Mouse (Mus musculus) hindbrain, embryonic 14.5 days (tissue): ENCODE results near the gene Fndc8. TPM values are rescaled to one million over a fixed set of nuclear protein-coding genes. Genes with fewer than 3 reads are reported as not detected.

Experiments used
- ATAC-seq: fragments of 200-750 bp; cut with Nextera tagmentation; 2 replicates; pipeline ENCODE4 v1.8.0; 2017; ENCODE audit warnings: moderate number of reproducible peaks, mild to moderate bottlenecking, moderate TSS enrichment, moderate library complexity; ENCODE audit not compliant: low FRiP score
- DNase-seq: peaks from one replicate; pipeline ENCODE4 v3.0.0-alpha.2; 2015; ENCODE audit warnings: low spot score
- H3K27ac ChIP-seq: fragments of 300-500 bp; sonication (generic); 2 replicates; pipeline ENCODE4 v1.5.1; 2014; ENCODE audit warnings: mild to moderate bottlenecking, moderate library complexity
- H3K27me3 ChIP-seq: fragments of 300-500 bp; sonication (generic); 2 replicates; pipeline ENCODE4 v1.6.1; 2014; ENCODE audit warnings: mild to moderate bottlenecking, low read length, mixed read lengths; ENCODE audit not compliant: control insufficient read depth, insufficient read depth
- H3K36me3 ChIP-seq: fragments of 300-500 bp; sonication (generic); replicated peaks from 2 replicates; pipeline ENCODE4 v1.6.1; 2014; ENCODE audit not compliant: control insufficient read depth, insufficient read depth
- H3K4me1 ChIP-seq: fragments of 300-500 bp; sonication (generic); replicated peaks from 2 replicates; pipeline ENCODE4 v1.6.1; 2014; ENCODE audit warnings: antibody characterized with exemption, low read length, mixed read lengths; ENCODE audit not compliant: control insufficient read depth, insufficient read depth
- H3K4me2 ChIP-seq: fragments of 300-500 bp; sonication (generic); replicated peaks from 2 replicates; pipeline ENCODE4 v1.6.1; 2014; ENCODE audit warnings: mild to moderate bottlenecking, moderate library complexity
- H3K4me3 ChIP-seq: fragments of 300-500 bp; sonication (generic); replicated peaks from 2 replicates; pipeline ENCODE4 v1.5.1; 2014; ENCODE audit warnings: mild to moderate bottlenecking, low read length
- H3K9ac ChIP-seq: fragments of 300-500 bp; sonication (generic); 2 replicates; pipeline ENCODE4 v1.6.1; 2014
- H3K9me3 ChIP-seq: fragments of 300-500 bp; sonication (generic); 2 replicates; pipeline ENCODE4 v1.6.1; 2016; ENCODE audit warnings: low read length; ENCODE audit not compliant: control insufficient read depth
- WGBS: fragments of 180-500 bp; shearing (Covaris S2); extraction: QIAGEN DNeasy Blood & Tissue Kit; methylation state at CpG from one replicate; pipeline ENCODE4 v1.1.7; 2014; 5-methylcytosine and 5-hydroxymethylcytosine counted together
- polyA plus RNA-seq: library from polyadenylated mRNA; unstranded; fragments of >200 nt; fragmentation: Nextera tagmentation; extraction: Ambion mirVana; gene quantifications from 2 replicates; pipeline ENCODE4 v1.2.1, GENCODE M21; 2014

Gene Fndc8
- polyA plus RNA-seq, 1 experiment from 2014 or later: 0.37 TPM

DNA sequence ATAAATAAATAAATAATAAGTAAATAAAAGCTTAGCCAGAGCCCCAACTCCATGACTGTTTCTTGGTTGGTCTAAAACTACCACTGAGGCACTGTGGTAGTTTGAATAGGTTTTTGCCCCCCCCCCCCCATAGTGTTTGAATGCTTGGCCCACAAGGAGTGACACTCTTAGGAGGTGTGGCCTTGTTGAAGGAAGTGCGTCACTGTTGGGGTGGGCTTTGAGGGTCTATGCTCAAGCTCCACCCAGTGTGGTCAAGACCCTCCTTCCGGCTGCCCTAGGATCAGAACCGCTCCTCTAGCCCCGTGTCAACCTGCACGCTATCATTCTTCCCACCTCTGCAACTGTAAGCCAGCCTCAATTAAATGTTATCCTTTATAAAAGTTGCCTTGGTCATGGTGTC lies 16.3 kb upstream of the Fndc8 start:
- no peak for ATAC-seq
- Histone ChIP-seq H3K36me3 (peaks cover 7% of the 10 kb centered on the region; the same call in 1 of the 2 replicates), H3K4me1 (no peaks in the 10 kb centered on the region; the same call in 1 of the 2 replicates), H3K4me2 (no peak overlapping the region), H3K4me3 (no peak overlapping the region), H3K9me3 (no peaks in the 10 kb centered on the region), H3K27ac (no peak overlapping the region), H3K9ac (no peak overlapping the region), H3K27me3 (no peaks in the 10 kb centered on the region)
- WGBS: 93% methylated on average over 5 of the region's 5 CpGs
- no peak for DNase-seq

DNA sequence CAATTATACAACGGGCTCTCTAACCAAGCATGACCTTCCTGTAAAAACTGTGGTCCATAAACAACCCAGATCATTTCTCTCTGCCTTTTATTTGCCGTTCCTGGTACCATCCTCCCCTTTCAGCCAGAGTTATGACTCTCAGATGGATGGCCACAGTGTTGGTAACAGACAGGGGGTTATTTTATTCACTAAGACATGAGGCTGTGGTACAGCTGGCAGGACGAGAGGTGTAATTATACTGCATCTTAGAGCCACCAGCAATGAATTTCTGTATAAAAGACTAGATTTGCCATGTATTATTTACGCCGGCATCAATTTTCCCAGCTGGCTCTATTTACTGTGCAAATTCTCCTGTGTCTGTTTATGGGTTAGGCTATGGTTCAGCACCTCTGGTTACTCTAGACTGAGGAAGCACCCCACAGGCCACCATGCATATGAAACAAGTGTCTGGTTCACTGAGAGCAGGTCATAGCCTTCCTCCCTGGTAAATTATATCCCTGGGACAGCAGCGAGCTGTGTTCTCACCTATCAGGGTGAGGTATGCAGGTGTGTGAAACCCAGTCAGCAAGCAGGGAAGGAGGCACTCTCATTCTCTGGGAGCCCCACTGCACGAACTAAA lies 14.1 kb upstream of the Fndc8 start:
- DNase-seq: no peak
- H3K4me3 ChIP-seq: no peak overlapping the region
- no peaks in the 10 kb centered on the region for H3K27me3 ChIP-seq
- H3K36me3 ChIP-seq: peaks cover 7% of the 10 kb centered on the region; the same call in 1 of the 2 replicates
- no peak overlapping the region for H3K27ac ChIP-seq
- no peak for ATAC-seq
- no peak overlapping the region for H3K9ac ChIP-seq
- no peaks in the 10 kb centered on the region for H3K9me3 ChIP-seq
- no peaks in the 10 kb centered on the region for H3K4me1 ChIP-seq
- H3K4me2 ChIP-seq: no peak overlapping the region
- WGBS: 80% methylated on average over 7 of the region's 7 CpGs

DNA sequence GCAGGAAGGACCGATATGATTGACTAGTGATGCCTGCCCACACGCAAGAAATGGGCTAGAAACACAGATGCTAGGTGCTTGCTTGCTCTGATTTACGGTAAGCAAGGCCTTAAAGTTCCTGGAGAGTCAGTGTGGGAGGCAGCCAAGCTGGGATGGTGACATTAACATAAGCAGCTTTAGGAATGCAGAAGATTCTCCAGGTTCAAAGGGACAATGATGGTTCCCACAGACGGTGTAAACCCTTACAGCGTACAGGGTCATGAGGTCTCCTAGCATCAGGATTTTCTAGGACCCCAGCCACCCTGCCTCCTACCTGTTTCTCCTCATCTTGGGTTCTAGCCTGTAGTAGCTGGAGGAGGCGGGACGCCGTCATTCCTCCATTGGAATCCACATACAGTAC lies 8.7 kb upstream of the Fndc8 start:
- Histone ChIP-seq H3K4me2 (no peak overlapping the region), H3K27me3 (no peaks in the 10 kb centered on the region), H3K27ac (no peak overlapping the region), H3K9me3 (no peaks in the 10 kb centered on the region), H3K36me3 (peaks cover 7% of the 10 kb centered on the region; the same call in 1 of the 2 replicates), H3K9ac (no peak overlapping the region), H3K4me1 (peaks cover under 1% of the 10 kb centered on the region), H3K4me3 (no peak overlapping the region)
- no peak for ATAC-seq
- no peak for DNase-seq
- 69% methylated on average over 8 of the region's 8 CpGs for WGBS

DNA sequence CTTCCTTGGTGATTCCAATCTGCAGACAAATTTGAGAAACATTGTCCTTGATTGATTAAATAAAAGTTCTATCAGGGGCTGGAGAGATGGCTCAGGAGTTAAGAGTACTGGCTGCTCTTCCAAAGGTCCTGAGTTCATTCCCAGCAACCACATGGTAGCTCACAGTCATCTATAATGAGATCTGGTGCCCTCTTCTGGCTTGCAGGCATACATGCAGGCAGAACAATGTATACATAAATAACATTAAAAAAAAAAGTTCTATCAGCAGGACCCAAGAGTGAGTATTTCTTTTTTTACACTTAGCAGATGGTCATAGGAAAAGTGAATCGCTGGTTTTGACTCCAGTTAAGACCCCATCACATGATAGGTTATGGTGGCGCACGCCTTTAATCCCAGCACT lies 5.4 kb upstream of the Fndc8 start:
- Histone ChIP-seq H3K27ac (no peak overlapping the region), H3K4me3 (no peak overlapping the region), H3K27me3 (no peaks in the 10 kb centered on the region), H3K9ac (no peak overlapping the region), H3K9me3 (no peaks in the 10 kb centered on the region), H3K4me2 (no peak overlapping the region), H3K36me3 (no peaks in the 10 kb centered on the region), H3K4me1 (peaks cover 18% of the 10 kb centered on the region)
- 88% methylated on average over 3 of the region's 3 CpGs for WGBS
- no peak for ATAC-seq
- no peak for DNase-seq

DNA sequence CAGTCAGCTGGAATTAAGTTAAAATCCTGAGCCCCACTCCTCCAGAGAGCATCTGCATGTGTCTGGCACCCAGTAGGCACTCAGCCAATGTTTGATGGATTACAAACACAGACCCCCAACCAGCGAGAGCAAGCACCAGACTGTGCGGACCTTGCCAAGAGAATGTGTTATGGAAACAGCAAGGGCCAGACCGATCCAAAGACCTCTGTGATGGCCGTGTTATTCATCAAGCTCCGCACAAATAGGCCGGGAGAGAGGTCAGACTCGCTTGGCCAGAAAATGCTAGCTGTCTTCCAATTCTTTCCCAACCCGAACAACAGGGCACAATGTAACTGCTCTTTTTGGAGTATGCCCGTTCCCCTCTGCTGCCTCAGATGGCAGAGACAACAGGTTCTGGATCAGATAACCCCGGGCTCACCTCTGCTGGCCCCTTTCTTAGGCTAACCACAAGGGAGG lies 3.4 kb upstream of the Fndc8 start:
- H3K4me1 ChIP-seq: peaks cover 18% of the 10 kb centered on the region
- ATAC-seq (0 out of 2 replicates have a peak, but pooled peaks have one; percentile 35), DNase-seq (peak; percentile 57)
- no peaks in the 10 kb centered on the region for H3K9me3 ChIP-seq
- H3K4me3 ChIP-seq: no peak overlapping the region
- H3K27me3 ChIP-seq: 0 out of 2 replicates have a peak, but pooled peaks cover 6% of the 10 kb centered on the region
- no peak overlapping the region for H3K27ac ChIP-seq
- peak overlapping the region; percentile 94 for H3K4me2 ChIP-seq
- no peaks in the 10 kb centered on the region for H3K36me3 ChIP-seq
- WGBS: 40% methylated on average over 10 of the region's 10 CpGs
- peak overlapping the region; percentile 16; the same call in 1 of the 2 replicates for H3K9ac ChIP-seq

DNA sequence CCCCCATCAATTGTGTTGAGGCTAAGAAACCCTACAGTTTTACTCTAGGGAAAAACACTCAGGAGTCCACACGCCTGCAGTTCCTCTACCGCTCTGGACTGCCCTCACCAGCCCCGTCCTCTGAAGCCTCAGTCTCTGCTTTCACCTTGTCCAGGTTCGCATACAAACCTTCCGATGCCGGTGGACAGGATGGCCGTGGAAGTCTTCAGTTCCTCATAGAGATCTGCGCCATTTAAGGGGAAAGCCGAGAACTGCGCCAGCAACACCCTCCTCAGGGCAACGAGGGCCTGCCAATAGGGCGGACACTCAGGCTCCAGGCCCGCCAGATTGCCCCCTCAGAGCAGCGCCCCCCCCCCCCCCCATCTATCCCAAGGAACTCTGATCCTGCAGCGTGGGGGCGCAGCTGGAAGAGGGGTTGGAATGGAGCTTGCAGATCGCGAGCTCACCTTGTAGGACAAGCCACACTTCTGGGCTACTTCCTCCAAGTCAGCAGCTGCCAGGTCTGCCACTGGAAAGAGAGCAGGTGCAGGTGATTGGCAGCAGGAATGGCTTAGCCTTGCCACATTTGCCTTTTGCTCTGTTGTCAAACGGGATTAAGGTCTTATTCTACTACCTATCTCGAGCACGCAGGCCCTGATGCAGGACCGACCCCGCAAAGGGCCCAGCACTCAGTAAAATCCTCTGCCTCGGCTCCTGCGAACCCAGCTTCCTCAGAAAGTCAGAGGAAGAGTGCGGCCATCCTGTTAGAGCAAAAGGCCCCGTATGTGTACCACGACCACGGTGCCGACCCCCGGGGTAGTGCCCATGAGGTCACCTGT lies 2.2 kb upstream of the Fndc8 start:
- 9% methylated on average over 30 of the region's 31 CpGs for WGBS
- ATAC-seq (peak; percentile 59), DNase-seq (peak; percentile 37)
- Histone ChIP-seq H3K27me3 (0 out of 2 replicates have a peak, but pooled peaks cover 6% of the 10 kb centered on the region), H3K36me3 (no peaks in the 10 kb centered on the region), H3K4me1 (peaks cover 18% of the 10 kb centered on the region), H3K27ac (peak overlapping the region; percentile 9; the same call in 1 of the 2 replicates), H3K4me3 (peak overlapping the region; percentile 55), H3K9ac (peak overlapping the region; percentile 57), H3K9me3 (no peaks in the 10 kb centered on the region), H3K4me2 (peak overlapping the region; percentile 94)

DNA sequence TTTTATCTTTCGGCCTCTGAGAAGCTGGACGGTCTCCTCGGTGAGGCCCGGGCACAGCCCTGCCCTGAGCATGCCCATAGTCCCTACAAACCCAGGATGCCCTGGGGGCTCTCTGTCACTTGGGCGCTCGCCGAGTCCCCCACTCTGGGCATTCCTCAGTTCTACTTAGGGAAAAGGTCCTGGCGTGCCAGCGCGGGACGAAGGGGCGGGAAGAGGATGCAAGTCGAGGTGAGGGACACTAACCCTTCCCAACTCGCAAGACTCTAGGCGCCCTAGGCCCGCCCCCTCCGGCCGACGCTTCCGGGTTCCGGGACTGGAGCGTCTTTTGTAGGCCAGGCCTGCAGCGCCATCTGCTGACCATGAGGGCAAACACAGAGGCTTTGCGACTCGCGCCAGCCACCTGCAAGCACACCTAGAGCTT lies 1.6 kb upstream of the Fndc8 start, which contains the start of gene Rad51d:
Gene Rad51d (minus strand): TSS at position 273 of the 421 bp plus-strand sequence.
- WGBS: under 1% methylated on average over 26 of the region's 26 CpGs
- peak within 1 kb of the TSS; percentile 94 for H3K4me2 ChIP-seq
- peak within 1 kb of the TSS; percentile 55 for H3K4me3 ChIP-seq
- H3K4me1 ChIP-seq: peaks cover 18% of the 10 kb centered on the region
- peak within 1 kb of the TSS; percentile 9; the same call in 1 of the 2 replicates for H3K27ac ChIP-seq
- no peaks in the 10 kb centered on the region for H3K36me3 ChIP-seq
- peak; percentile 86 for ATAC-seq
- 0 out of 2 replicates have a peak, but pooled peaks cover 6% of the 10 kb centered on the region for H3K27me3 ChIP-seq
- peak within 1 kb of the TSS; percentile 57 for H3K9ac ChIP-seq
- peak; percentile 96 for DNase-seq
- no peaks in the 10 kb centered on the region for H3K9me3 ChIP-seq

DNA sequence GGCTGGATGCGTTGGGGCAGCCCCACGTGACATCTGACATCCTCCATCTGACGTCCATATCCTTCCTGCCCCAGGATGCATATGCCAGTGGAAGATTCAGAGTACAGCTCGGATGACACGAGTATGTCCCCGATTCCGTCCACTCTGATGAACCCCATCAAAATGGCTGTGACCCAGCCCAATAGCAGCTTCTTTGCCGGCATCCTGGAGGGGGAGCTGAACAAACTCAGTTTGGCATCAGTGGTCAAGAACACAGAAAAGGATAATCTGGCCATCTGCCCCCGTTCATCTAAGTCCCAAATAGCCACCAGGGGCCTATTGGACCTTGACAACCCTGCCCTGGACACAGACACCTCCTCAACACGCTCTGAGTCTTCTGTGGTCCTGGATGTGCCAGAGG lies 5.6 kb downstream of the Fndc8 start:
- Histone ChIP-seq H3K4me3 (no peak overlapping the region), H3K27me3 (no peaks in the 10 kb centered on the region), H3K4me1 (no peaks in the 10 kb centered on the region), H3K4me2 (no peak overlapping the region), H3K9me3 (no peaks in the 10 kb centered on the region), H3K9ac (no peak overlapping the region), H3K27ac (no peak overlapping the region), H3K36me3 (peaks cover 52% of the 10 kb centered on the region)
- ATAC-seq: no peak
- WGBS: 88% methylated on average over 10 of the region's 10 CpGs
- DNase-seq: no peak

DNA sequence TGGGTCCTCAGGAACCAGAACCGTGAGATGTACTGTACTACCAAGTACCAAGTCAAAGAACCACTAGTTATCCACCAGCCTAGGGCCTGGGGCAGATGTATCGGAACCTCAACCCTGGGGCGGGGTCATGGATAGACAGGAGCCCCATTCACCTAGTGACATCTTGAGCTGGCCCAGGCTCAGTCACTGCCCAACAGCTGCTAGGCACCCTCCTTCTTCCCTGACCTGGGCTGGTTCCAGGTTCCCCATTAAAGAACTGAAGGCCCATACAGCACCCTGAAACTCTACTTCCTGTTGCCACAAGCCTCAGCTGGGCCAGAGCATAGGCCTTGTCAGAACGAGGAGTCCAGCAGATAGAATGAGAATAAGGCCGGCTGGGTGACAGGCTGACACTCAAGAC lies 7.8 kb downstream of the Fndc8 start:
- H3K9ac ChIP-seq: no peak overlapping the region
- DNase-seq: no peak
- WGBS: 96% methylated on average over 5 of the region's 5 CpGs
- H3K9me3 ChIP-seq: no peaks in the 10 kb centered on the region
- H3K4me1 ChIP-seq: no peaks in the 10 kb centered on the region
- H3K27ac ChIP-seq: no peak overlapping the region
- no peak overlapping the region for H3K4me2 ChIP-seq
- no peak overlapping the region for H3K4me3 ChIP-seq
- H3K27me3 ChIP-seq: no peaks in the 10 kb centered on the region
- H3K36me3 ChIP-seq: peaks cover 74% of the 10 kb centered on the region
- no peak for ATAC-seq
